Mouse (Mus musculus) mouse embryonic stem cell (cell line): ENCODE measurements around the gene Igf2bp1.

ENCODE experiments used
- in situ Hi-C, 2 experiments: fragments of 300-500 bp; cut with MboI; formaldehyde crosslinking; loops; 1 replicate in 1 of 2; 3 replicates in 1 of 2; pipeline ENCODE4 v1.14.3; 2019 to 2020; ENCODE audit warnings: low sequenced_read_pairs in 2 of 2, low pct_unique_long_range_greater_than_20kb in 1 of 2, mixed read lengths in 1 of 2; ENCODE audit not compliant: unreplicated experiment in 1 of 2

Igf2bp1 gene

DNA sequence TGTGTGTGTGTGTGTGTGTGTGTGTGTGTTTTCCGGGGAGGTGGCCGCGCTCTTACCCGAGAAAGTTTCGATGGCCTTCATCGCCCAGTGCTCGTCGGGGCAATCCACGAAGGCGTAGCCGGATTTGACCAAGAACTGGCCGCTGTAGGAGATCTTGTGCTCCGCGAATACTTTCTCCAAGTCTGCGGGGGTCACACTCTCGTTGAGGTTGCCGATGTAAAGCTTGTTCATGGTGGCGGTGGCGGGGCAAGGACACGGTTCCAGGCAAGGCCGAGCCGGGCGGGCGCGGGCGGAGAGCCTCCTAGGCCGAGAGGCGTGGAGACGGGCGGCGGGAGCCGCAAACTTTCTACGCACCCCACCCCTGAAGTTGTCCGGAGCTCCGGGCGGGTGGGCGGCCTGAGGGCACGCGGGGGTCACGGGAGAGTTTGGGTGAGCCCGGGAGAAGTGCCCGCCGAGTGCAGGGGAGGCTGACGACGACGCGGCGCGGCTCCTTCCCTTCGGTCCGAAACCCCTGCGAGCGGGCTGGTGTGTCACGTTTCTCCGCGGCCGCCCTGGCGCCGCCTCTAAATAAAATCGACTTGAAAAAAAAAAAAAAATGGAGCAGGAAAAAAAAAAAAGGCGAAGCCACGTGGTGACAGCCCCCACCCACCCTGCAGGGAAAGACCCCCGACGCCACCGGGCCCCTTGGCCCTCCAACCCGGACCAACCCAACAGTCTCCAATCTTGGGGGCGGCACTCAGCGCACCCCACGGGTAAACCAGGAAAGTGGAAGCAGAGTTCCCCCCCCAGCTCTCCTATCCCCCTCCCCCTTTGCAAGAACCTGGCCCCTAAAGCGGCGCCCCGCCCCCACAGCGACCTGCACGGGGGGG lies at the start of gene Igf2bp1:
Gene Igf2bp1 (minus strand): TSS at position 538 of the 869 bp plus-strand sequence.
- in situ Hi-C loops, result no loop called here

DNA sequence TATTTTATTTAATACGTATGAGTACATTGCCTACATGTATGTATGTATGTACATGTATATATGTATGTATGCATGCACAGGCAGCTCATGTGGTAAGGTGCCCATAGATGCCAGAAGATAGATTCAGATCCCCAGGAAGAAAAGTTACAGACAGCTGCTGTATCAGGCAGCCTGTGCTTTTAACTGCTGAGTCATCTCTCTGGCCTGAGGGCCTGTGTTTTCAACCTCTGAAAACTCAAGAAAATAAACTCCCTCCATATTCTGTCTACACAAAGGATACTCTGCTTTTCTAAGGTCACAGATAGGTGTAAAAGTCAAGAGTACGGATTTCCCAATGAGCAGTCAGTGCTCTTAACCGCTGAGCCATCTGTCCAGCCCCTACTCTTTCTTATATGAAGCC lies 45.1 kb upstream of the Igf2bp1 start:
- in situ Hi-C loops, result no loop called here

DNA sequence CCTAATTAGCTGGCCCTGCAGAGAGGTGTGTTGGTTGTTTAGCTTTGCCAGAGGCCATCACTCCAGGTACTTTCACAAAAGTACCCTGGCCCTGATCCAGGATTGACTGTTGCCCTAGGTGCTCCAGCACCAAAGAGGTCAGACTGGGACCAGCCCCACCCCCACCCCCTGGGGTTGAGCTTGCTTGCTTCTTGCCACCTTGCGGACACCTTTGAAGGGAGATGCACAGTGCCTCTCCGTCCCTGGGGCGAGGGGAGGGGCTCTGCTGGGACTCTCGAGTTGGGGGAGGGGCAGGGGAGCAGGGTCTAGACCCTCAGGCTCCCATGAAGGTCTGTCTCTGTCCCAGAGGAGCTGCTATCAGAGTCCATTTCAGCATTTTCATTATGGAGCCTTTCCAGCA lies 44.2 kb upstream of the Igf2bp1 start:
- in situ Hi-C loops, result no loop called here

DNA sequence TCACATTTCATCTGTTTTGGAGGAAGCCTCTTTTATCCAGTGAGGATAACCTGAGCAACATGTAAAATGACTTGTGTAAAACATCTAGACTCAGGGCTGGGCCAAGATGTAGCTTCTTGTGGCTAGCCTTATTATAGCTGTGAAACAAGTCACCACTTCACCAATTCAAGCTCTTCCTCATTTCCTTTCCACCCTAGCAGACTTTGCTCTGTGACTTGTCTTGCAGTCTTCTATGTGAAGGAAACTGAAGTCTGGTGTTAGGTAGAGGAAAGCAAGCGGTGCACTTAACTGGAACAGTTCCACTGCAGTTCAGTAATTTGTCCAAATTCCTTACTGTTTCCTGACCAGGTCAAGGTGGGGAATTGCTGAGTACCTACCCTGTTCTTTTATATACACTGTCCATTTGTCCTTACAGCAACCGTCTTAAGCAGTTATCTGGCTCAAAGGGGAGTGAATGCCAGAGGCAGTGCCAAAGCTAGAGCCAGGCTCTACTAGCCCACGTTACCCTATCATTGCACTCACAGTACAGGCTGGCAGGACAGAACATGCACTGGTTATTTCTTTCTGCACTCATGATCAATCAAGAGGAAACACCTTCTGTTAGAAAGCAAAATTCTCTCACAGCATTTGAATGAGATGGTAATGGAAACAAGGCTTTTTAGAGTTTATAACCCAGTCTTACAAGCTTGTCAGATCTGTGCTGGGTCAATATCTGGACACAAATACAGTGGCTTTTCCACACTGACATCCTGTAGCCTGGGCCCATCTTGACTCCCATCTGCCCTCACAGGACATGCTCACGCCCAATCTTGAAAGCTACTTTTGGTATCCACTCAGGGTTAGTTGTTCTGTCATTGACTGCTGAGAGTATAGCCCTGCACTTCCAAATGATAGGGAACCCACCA lies 42.0 kb upstream of the Igf2bp1 start:
- in situ Hi-C loops, result no loop called here

- in situ Hi-C loops, result no loop called here
These were observed 41.1 kb upstream of the Igf2bp1 start for GRCm38 (mm10) chr11:96046793-96047192.

GRCm38 (mm10) chr11:96046028-96046427 lies 40.3 kb upstream of the Igf2bp1 start:
- in situ Hi-C loops, result no loop called here

DNA sequence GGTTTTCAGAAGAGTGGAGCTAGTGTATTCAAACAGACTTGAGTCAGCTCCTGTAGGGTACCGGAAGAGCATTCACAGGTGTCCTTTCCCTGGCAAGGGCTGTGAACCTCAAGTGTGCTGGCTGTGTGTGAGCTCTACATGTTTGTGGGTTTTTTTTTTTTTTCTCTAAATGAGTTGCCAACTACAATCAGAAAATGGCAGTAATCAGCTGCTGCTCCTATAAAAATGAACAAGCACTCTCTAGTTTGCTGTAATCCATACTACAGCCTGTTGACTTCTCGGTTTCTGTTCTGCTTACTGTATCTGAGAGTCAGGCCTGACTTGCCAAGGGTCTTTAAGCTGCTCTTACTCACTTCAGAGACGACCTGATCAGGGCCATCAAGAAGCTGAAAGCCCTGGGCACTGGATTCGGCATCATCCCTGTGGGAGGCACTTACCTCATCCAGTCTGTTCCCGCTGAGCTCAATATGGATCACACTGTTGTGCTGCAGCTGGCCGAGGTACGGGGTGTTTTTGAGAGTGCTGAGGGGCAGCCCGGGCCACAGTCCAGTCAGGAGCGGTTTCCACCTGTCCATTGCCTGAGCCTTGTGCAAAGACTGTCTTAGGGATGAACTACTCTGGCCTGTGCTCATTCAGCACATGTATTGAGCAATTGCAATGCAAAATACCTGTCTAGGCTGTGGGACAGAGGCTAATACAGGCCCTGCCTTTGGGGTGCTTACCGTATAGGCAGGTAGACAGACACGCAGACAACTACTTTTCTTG lies 39.2 kb upstream of the Igf2bp1 start:
- in situ Hi-C loops, result no loop called here

DNA sequence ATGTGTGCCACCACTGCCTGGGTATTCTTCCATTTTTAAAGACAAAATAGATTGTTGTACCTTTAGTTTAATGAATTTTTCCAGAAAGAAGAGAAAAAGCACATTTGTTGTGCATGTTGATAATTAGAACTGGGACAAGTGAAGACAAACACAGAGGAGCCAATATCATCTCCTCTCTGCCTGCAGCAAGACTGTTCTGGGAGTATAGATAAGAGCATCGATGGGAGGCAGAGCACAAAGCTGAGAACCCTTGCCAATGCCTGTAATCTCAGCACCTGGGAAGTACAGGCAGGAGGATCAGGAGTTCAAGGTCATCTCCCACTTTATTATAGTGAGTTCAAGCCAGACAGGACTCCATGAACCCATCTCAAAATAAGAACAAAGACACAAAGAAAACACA lies 32.8 kb upstream of the Igf2bp1 start:
- in situ Hi-C loops, result loop anchor here (10.0 kb wide), 1 partner anchor 154 kb away; no protein-coding TSS in a partner anchor

GRCm38 (mm10) chr11:96037499-96037898 lies 31.8 kb upstream of the Igf2bp1 start:
- in situ Hi-C loops, result loop anchor here (10.0 kb wide), 1 partner anchor 153 kb away; no protein-coding TSS in a partner anchor

GRCm38 (mm10) chr11:96035133-96035532 lies 29.4 kb upstream of the Igf2bp1 start:
- in situ Hi-C loops, result loop anchor here (10.0 kb wide), 1 partner anchor 150 kb away; no protein-coding TSS in a partner anchor

DNA sequence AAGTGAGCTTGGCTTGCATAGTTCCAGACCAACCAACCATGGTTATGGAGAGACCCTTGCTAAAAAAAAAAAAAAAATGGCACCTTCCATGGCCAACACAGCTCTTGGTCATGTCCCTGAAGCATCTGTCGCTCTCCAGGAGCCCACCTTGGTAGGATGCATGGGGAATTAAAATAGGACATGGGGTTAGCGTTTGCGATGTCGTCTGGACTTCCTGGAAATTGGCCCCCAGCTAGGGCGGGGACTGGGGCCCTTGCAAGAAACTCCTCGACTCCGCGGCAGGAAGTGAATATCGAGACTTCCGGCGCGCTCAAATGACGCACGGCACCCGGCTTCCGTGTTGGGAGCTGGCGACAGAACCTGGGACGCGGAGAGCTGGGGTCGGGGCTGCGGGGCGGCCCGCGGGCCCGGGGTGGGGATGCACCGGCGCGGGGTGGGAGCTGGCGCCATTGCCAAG lies 28.9 kb upstream of the Igf2bp1 start, which contains the start of gene Snf8:
Gene Snf8 (plus strand): TSS at position 290 of the 457 bp plus-strand sequence.
- in situ Hi-C loops, result loop anchor here (10.0 kb wide), 1 partner anchor 150 kb away; no protein-coding TSS in a partner anchor

DNA sequence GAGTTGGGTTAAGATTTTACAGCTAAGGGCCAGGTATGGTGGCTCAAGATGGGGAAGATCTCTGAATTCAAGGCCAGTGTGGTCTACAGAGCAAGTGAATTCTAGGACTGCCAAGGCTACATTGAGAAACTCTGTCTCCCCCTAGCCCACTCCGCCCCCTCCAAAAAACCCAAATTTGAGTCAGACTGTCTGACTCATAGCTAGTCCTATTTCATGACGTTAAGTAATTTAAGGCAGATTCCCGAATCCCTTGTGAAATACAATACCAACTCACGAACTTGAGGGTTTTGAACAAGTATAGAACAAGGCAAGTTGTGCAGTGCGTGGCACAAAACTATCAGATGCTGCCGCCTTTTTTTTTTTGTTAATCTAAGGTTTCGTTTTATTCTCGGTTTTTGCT lies 28.4 kb upstream of the Igf2bp1 start:
- in situ Hi-C loops, result loop anchor here (10.0 kb wide), 1 partner anchor 149 kb away; no protein-coding TSS in a partner anchor

DNA sequence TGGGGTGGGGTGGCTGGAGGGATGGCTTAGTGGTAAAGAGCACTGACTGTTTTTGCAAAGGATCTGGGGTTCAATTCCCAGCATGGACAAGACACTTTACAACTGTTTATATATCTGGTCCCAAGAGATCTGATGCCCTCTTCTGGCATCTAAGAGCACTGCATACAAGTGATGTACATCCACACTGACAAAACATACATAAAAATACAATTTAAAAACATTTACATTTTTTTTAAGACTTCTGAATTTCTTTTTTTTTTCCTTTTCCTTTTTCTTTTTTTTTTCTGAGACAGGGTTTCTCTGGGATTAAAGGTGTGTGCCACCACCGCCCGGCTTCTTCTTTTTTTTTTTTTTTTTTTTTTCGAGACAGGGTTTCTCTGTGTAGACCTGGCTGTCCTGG lies 27.5 kb upstream of the Igf2bp1 start:
- in situ Hi-C loops, result loop anchor here (10.0 kb wide), 1 partner anchor 148 kb away; no protein-coding TSS in a partner anchor

GRCm38 (mm10) chr11:96031701-96032100 lies 26.0 kb upstream of the Igf2bp1 start:
- in situ Hi-C loops, result loop anchor here (10.0 kb wide), 1 partner anchor 147 kb away; no protein-coding TSS in a partner anchor

- in situ Hi-C loops, result loop anchor here (10.0 kb wide), 1 partner anchor 146 kb away; no protein-coding TSS in a partner anchor
These were observed 24.8 kb upstream of the Igf2bp1 start for GRCm38 (mm10) chr11:96030571-96030970.

DNA sequence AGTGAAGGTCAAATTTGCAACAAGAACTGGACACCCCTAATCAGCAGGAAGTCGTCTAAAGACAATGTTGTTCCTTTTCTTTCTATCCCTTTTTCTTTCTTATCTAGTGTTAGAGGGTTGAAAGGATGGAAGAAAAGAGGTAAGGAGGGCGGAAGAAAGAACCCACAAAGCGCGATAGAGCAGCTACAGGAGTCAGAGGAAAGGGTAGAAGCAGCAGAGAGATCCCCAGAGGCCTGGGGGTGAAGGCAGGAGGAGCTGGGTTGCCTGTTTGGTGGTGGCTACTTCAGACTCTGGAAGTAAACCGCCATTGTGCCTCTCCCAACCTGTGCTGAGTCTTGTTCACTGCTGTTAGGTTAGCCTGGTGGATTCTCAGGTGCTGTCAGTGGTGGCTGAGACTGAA lies 22.4 kb upstream of the Igf2bp1 start:
- in situ Hi-C loops, result no loop called here

GRCm38 (mm10) chr11:96020622-96021021 lies 14.9 kb upstream of the Igf2bp1 start:
- in situ Hi-C loops, result loop anchor here in 1 of 2 experiments (5.0 kb wide), 1 partner anchor 43 kb away; no protein-coding TSS in a partner anchor

GRCm38 (mm10) chr11:96017941-96018351 lies 12.2 kb upstream of the Igf2bp1 start:
- in situ Hi-C loops, result no loop called here
